Mouse (Mus musculus): ENCODE data around the gene Endou. TPM values are rescaled to one million over a fixed set of nuclear protein-coding genes. Genes with fewer than 3 reads are reported as not detected.
A peak's percentile ranks its signal among the peaks of the same experiment; 100 is the strongest.
"Not testable (repeated sequence)": the region's sequence is repeated elsewhere in the genome, so short reads cannot be mapped to it uniquely, and the experiment has no call there.

The Endou gene
- total RNA-seq, 2 experiments from 2014 or later: 0.34 to 0.45 TPM

DNA sequence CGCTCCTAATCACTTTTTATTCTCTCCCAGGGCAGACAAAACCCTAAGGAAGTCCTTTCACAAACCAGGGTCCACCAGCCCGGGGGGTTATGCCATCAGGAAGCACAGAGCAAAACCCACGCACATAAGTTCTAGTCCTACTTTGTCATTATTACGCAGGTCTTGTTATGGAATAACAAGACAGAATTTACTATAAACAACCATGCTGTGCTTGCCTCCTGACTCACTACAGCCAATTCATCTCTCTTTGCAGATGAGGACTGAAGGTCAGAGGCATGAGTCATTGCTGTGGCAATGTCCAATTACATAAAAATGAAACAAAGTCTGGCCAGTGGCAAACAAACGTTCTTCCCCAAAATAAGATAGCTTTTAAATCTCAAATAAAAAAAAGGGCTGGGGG lies 37.7 kb downstream of the Endou start:
- DNase-seq (ENCODE audit: low spot score): no peak

DNA sequence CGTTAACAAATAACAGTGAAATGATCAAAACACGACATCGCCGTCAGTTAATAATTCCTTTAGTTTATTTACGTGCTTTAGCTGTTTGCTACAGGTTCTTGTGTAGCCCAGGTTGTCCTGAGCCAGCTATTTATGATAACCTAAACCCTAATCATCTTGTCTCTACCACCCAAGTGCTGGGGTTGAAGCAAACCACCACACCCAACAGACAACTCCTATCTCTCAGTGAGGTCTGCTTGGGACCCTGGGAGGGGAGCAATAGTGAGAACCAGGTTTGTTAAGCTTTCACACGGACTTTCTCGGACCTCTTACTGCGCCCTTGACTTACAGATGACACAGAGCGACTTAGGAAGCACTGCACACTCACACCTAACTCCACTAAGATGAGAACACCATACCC lies 47.0 kb downstream of the Endou start:
- DNase-seq (ENCODE audit: low spot score): no peak

DNA sequence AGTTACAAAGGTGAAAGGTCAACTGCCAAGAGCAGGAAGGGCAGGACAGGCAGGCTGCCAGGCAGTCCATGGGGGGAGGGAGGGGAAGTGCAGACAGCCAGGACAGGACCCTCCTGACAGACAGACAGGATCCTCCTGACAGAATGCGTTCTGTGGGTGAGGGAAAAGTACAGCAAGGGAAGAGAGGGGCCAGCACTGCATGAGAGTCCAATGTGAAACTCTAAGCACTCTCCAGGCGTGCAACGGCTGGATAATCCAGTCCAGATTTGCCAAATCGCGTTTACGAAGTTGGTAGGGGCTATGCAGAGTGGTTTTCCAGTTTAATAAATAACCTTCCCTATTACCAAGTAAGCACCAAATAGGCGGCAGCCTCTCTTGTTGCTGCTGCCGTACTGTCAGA lies 49.1 kb downstream of the Endou start:
- no peak for DNase-seq (ENCODE audit: low spot score)

DNA sequence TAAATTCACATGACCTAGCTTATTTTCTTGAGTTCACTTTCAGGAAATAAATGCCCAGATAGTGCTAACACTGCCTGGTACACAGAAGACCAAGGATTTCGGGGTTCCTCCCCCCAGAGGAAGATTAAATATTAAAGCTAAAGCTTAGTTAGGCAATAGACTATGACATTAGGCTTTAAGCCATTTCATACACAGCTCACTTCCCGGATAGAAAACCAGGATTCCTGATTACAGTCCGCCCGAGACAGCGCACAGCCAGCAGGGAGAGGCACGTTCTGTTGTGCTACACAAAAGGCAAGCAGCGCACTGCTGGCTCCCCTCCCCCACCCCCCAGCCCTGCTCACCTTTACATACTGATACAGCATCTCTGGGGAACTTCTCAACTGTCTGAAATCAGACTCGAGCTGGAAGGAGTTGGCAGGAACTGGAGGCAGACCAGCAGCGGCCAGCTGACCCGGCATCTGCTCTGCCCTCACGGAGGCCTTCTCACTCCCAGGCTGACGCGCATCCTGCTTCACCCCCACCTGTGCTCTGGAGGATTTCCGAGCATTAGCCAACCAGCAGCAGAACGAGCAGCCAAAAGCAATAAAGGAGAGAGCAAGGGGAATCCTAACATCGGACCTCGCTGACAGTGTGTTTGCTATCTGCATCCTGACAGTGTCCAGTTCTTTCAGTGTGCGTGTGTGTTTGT lies 51.0 kb downstream of the Endou start:
- peak; percentile 51 for DNase-seq (ENCODE audit: low spot score)

DNA sequence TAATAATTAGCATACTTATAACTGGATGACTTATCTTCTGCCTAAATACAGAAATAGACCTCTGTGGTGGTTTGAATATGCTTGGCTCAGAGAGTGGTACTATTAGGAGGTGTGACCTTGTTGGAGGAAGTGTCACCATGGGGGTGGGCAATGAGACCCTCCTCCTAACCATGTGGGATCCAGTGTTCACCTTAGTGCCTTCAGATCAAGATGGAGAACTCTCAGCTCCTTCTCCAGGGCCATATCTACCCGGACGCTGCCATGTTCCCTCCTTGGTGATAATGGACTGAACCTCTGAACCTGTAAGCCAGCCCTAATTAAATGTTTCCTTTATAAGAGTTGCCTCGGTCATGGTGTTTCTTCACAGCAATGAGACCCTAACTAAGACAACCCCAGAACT lies 53.8 kb downstream of the Endou start:
- no peak for DNase-seq (ENCODE audit: low spot score)

DNA sequence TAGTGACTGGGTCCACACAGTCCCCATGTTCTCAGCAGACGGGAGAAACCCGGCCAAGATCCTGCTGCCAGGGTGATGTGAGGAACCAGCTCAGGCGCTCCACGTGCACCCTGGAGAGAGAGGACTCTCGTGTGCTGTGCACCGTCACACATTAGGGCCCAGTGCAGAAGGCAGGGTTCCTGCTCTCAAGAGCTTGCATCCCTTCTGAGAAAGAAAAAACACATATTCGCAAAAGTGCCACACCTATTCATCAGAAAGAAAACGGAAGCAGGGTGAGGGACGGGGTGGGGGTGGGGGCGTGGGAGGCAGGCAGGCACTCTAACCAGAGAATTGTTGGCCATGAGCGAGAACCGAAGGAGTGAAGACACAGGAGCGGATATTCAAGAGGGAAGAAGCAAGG lies 55.2 kb downstream of the Endou start:
- no peak for DNase-seq (ENCODE audit: low spot score)

DNA sequence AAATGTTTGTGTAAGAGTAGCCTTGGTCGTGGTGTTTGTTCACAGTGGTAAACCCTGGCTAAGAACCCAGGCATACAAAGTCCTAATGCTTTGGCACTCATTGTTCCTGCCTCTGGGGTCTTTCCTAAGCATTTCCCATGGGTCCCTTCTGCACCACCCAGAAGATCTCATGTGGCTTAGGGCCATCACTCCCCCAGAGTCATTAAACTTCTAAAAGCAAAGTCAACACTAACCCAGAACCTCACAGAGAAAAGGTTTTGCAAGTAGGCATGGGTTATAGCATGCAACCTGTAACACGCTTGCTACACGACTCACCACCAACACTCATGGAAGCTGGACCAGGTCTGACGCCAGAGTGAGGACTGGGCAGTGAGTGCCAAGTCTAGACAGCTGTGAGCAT lies 56.7 kb downstream of the Endou start:
- no peak for DNase-seq (ENCODE audit: low spot score)

DNA sequence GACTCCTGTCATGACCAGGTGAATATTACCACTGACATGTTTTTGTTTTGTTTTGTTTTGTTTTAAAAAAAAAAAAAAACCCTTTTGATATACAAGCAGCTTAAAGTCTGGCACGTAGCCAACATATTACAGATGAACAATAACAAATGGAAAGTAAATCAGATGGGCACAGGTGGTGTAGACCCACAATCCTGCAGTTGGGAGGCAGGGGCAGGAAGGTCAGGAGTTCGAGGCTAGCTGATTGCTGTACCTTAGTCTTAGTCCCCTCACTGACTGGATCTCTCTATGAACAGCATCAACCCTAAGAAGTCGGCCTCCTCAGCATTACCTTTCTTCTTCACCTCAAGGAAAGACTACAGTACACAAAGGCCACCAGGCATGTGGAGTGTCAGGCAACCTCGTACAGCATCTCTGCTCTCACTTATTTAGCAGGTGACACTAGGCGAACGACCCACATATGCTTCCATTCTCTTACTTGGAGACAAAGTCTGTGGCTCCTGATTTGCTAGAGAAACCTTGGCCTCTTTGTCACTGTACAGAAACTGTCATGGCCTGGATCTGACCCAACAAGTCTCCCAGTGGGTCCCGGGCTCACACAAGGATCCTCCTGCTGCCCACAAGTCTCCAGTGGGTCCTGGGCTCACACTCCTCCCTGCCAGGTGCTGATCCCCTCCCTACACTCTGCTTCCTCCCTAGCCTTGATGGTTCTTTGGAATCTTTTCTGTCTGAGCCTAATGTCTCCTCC lies 57.7 kb downstream of the Endou start:
- no peak for DNase-seq (ENCODE audit: low spot score)

DNA sequence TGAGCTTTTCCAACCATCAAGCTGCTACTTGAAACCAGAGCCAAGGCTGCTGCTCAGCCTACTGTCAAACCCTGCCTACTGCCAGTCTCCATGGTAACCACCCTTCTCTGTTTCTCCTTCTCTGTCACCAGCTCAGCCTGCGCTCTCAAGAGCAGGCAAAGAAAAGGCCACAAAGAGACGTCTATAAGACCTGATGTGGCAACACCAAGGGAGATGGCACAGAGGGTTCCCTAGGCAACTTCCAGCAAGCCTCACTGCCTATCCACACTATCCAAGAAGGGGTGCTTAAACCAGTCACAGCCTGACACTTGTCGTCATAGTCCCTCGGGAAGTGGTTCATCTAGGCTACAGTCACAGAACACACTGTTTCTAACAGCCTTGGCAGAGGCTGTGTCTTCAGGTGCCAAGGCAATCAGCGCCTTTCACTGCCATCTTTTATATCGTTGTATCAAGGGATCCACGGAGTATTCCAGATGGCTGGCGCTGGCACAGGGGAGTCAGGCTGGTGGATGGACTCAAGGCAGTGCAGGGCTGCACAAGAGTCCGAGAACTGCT lies 58.9 kb downstream of the Endou start:
- no peak for DNase-seq (ENCODE audit: low spot score)

DNA sequence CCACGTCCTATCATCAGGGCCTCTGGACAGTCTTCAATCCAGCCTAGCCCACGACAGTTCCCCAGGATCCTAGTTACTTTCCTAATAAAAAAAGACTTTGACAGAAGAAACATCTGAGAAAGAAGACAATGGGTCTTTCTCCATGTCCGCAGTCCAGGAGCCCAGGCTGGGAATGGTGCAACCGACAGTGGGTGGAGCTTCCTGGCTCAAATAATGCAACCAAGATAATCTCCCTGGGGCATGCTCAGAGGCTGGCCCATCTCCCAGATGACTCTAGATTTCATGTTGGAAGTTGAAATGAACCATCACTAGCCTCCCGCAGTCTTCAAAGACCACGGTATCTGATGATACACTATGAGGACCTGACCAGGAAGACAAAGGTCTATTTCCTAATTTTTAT lies 60.6 kb downstream of the Endou start:
- peak; percentile 28 for DNase-seq (ENCODE audit: low spot score)

DNA sequence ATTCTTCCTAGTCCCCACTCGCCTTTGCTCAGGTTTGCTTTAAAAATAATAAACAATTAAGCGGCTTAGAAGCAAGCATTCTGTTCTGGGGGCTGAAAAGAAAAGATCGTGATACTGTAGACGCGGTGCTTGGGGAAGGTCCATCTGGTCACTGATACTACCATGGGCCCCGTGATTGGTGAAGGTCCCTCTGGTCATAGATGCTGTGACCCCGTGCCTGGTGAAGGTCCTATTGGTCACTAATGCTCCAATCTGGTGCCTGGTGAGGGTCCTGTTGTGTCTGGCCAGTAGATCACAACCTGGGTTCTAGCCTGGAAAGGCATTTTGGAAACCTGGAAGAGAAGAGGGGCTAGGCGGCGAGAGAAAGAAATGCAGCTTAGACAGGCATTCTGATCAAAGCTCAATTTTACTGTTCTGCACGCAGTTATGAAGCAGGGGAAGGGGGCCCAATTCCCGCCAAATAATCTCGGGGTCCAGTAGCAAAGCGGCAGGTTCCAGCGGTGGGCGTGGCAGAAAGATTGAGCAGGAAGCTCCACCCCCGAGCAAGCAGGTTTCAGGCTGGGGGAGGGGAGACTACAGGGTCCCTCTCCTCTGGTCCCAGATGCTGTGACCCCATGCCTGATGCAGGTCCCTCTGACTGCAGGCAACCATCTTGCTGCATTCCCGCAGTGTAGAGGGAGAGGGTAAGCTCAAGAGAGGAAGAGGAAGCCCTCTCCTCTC lies 62.8 kb downstream of the Endou start:
- DNase-seq (ENCODE audit: low spot score): not testable (repeated sequence)

DNA sequence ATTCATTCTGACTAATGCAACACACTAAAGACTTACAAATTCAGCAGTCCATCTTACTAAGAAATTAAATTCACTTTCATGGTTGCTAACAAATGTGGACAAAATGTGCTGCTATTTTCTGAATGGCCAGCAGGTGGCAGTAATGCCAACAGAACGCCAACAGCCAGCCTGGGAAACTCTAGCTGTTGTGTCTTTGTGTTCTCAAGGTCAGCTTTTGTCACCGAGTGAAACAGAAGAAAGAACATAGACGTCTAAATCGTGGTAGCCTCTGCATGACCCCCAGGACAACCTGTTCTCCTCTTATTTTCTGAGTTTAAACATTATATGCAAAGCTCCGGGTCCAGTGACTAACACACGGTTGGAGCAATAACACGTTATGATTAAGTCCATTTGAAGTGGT lies 63.7 kb downstream of the Endou start:
- peak; percentile 53 for DNase-seq (ENCODE audit: low spot score)

DNA sequence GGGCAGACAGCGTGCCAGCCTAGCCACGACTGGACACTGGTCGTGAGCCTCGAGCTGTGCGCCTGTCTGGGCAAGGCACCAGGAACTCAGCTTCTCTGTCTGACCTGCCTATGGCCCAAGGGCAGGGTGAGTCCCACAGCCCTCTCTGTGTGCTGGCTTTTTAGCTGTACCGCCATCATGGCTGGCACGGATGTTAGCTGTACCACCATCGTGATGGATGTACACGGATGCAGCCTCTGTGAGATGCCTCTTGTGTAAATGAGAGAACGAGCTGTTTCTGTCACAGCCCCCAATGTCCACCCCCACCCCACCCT lies 64.7 kb downstream of the Endou start:
- DNase-seq (ENCODE audit: low spot score): no peak

DNA sequence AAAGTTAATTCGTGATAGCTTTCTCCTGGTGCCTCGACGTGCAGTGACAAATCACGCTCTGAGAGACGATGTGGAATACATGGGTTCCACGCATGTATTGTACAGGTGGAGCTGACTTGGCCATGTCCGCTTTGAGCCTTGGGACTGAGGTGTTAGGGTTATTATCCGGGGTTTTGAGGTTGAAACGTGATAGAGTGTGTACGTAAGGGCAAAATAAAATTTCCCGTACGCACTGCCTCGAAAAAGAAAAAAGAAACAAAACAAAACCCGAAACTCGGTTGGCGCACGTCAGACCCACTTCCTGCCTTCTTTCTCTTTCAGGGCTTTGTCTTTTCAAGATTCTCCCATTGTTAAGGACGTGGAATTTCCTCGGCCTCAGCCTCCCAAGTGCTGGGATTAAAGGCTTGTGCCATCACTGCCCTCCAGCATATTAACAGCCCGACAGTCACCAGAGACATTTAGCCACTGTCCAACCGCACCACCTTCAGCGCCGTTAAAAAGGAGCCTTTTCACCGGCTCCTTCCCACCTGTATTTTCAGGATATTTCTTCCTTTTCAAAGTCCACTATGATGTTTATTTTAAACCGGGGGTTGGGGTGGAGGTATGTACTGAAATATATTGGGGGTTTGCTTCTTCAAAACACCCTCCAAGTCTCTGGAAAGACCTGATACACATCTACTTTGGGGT lies 65.2 kb downstream of the Endou start:
- DNase-seq (ENCODE audit: low spot score): no peak

DNA sequence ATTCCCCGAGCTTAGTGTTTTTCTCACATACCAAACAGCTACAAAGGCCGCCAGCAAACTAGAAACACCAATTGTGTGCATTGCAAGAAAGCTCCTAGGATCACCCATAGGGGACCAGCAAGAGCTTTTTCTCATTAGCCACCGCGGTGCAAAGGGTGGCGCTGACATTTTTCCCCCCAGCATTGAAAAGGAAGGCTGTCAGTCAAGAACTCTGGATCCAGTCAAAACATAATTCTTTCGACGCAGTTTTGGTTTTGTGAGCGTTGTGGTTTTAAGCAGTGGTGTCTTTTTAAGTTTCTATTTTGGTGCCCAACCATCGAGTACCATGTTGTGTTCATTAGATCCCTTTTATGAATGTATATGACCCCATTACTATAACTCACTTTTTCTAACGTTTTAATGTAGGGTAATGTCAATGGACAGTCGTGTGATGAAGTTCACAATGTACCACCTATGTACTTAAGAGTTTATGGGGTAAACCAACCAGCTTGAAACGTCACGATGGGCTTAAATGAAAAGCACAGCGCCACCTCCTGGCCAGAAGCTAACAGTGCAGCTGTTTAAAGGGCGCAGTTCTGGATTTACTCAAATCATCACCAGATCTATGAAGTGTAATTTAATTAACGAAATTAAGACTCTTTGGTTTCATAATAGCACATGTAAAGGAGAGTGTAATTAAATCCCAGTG lies 66.0 kb downstream of the Endou start:
- DNase-seq (ENCODE audit: low spot score): no peak

DNA sequence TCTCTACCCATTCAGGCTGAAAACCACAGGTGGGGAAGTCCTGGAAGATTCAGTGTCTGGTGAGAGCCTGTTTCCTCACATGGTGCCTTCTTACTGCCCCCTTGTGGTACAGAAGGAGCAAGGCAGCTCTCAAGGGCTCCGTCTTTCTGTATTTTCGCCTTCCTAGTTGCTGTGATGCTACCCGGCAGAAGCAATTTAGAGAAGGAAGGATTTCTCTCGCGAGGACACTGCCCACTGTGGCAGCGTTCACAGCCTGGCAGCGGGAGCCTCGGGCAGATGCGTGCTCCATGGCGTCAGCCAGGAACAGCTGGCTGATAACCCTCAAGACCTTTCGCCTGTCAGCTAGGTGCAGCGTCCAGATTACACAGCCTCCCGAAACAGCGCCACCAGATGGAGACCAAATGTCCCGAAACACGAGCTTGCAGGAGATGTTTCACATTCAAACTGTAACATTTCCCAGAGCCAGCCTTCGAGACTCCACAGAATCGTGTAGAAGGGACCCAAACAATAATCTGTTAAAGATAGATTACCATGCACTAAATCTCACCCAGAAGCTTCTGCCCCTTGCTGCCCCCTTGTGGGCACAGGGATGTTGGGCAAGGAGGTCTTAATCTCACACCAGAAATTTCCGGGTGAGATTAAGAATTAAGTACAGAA lies 67.3 kb downstream of the Endou start:
- DNase-seq (ENCODE audit: low spot score): peak; percentile 65

Data from gastrocnemius, adult 18-20 months (tissue).